Comparison of ENCODE assay signal across 17 mouse cellular contexts in the genomic region with DNA sequence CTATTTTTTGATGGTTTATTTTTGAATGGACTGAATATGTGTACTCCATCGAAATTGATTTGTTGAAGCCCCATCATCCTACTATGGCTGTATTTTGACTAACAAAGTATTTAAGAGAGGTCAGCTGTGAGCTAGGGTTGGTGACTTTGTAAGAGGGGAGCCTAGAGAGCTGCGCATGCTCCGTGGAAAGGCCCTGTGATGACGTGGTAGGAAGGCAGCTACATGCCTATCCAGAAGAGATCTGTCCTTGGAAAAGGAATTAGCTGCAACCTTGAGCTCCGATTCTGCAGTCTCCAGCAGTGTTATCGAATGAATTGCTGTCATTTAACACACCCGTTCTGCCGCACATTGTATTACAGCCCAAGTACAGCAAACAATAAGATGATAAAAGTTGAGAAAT.
"Had no signal": no experiment of that assay in that cellular context is flagged by ENCODE, and none has a peak within 500 bp of the region (broad histone marks: within the 10 kb centered on the region; RNA-seq: fewer than 3 reads in every experiment).

No protein-coding gene starts in this region.

- H3K36me3 ChIP-seq: kidney, embryonic 15.5 days; limb, embryonic 10.5 days; limb, embryonic 13.5 days; liver, embryonic 12.5 days; liver, embryonic 15.5 days; lung, embryonic 15.5 days; midbrain, embryonic 10.5 days; midbrain, embryonic 13.5 days had no signal

- H3K4me1 ChIP-seq: liver, embryonic 12.5 days; liver, embryonic 15.5 days; lung, embryonic 15.5 days; midbrain, embryonic 10.5 days; midbrain, embryonic 13.5 days had no signal

- H3K27me3 ChIP-seq: kidney, embryonic 15.5 days; limb, embryonic 13.5 days; liver, embryonic 12.5 days; liver, embryonic 15.5 days; lung, embryonic 15.5 days; midbrain, embryonic 13.5 days had no signal

- H3K4me3 ChIP-seq: kidney, embryonic 15.5 days; limb, embryonic 10.5 days; limb, embryonic 13.5 days; liver, embryonic 12.5 days; liver, embryonic 15.5 days; lung, embryonic 15.5 days; midbrain, embryonic 10.5 days; midbrain, embryonic 13.5 days had no signal

- H3K4me2 ChIP-seq: kidney, embryonic 15.5 days; limb, embryonic 13.5 days; liver, embryonic 12.5 days; liver, embryonic 15.5 days; lung, embryonic 15.5 days; midbrain, embryonic 13.5 days had no signal

- H3K27ac ChIP-seq: kidney, embryonic 15.5 days; limb, embryonic 10.5 days; limb, embryonic 13.5 days; liver, embryonic 12.5 days; liver, embryonic 15.5 days; lung, embryonic 15.5 days; midbrain, embryonic 10.5 days; midbrain, embryonic 13.5 days had no signal

- ATAC-seq: liver, embryonic 12.5 days; midbrain, embryonic 13.5 days had no signal

- DNase-seq: kidney, postnatal 10 days; kidney, postnatal 36 days; layer of hippocampus, postnatal 36 days; liver; lung, adult 18-20 months; lung, postnatal 10 days; lung, postnatal 36 days; thymus, adult 18-20 months; thymus, postnatal 36 days had no signal

- H3K9me3 ChIP-seq: kidney, embryonic 15.5 days; limb, embryonic 10.5 days; limb, embryonic 13.5 days; liver, embryonic 12.5 days; liver, embryonic 15.5 days; lung, embryonic 15.5 days; midbrain, embryonic 10.5 days; midbrain, embryonic 13.5 days had no signal

- H3K9ac ChIP-seq: kidney, embryonic 15.5 days; limb, embryonic 13.5 days; liver, embryonic 12.5 days; liver, embryonic 15.5 days; lung, embryonic 15.5 days; midbrain, embryonic 13.5 days had no signal
